Mouse (Mus musculus) heart, adult 11 months (tissue): ENCODE measurements around the gene Mlx.

Source experiments
- DNase-seq: peaks from one replicate; pipeline ENCODE4 v3.0.0; 2022

Gene Mlx

DNA sequence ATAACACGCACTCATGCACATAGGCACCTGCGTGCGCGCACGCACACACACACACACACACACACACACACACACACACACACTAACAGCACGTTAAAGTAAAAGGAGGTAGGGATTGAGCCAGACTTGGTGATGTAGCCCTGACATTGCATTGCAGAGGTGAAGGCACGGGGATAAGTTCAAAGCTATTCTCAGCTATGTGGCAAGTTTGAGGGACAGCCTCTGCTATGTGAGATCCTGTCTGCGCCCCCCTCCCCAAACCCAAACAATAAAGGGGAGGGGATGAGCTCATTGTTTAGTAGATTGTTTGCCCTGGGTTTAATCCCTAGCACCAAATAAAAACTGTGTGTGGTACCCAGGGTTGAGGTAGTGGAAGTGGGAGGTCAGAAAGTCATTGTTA is 54.0 kb downstream of the Mlx start:
- peak; percentile 82 for DNase-seq
